Mouse (Mus musculus): ENCODE data around the gene Zfp385b.

DNA sequence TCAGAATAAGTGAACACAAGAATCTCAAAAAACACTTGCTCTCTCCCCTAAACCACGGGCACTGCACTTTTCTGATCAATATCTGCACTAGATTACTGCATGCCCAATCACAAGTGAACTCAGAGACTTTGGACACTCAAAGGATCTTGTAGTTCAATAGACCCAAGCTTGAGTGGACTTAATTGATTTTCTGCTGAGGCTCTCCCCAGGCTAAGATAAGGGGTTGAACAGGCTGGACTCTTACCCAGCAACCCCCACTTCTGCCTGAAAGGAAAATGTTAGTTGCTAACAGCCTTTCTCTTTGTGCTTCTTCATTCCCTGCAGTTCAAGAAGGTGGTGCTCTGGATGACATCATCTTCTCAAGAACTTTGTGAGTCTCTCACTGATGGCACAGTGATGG lies 255.7 kb downstream of the Zfp385b start:
- TF ChIP-seq CTCF (IDR thresholded peaks at IDR 0.05; ENCODE audit: low read depth, low read length) (no peak), POLR2A (IDR thresholded peaks at IDR 0.05; ENCODE audit: extremely low read depth, insufficient read depth, low read length) (no peak)
